Mouse (Mus musculus): ENCODE results near the gene Tnks1bp1. TPM values are rescaled to one million over a fixed set of nuclear protein-coding genes. Genes with fewer than 3 reads are reported as not detected.

Tnks1bp1 gene
- polyA plus RNA-seq, 1 experiment = 8.0 TPM

GRCm38 (mm10) chr2:85030989-85031388 lies 16.8 kb upstream of the Tnks1bp1 start:
- no peak overlapping the region for H3K4me3 ChIP-seq (replicated peaks; ENCODE audit: control insufficient read depth, low read depth, low read length)
- H3K4me1 ChIP-seq (ENCODE audit: control insufficient read depth, insufficient read depth, low read length) = peaks cover 15% of the 10 kb centered on the region
- TF ChIP-seq POLR2A (IDR thresholded peaks at IDR 0.05; ENCODE audit: borderline replicate concordance, control insufficient read depth, low read depth, low read length) (no peak), CTCF (IDR thresholded peaks at IDR 0.05; ENCODE audit: control insufficient read depth, insufficient read depth, low read length) (no peak)
- no peak overlapping the region for H3K27ac ChIP-seq (ENCODE audit: control insufficient read depth, insufficient read depth, low read depth, low read length, poor library complexity)
- WGBS = 16% methylated on average over 6 of the region's 6 CpGs

GRCm38 (mm10) chr2:85033121-85033520 lies 14.7 kb upstream of the Tnks1bp1 start:
- H3K4me3 ChIP-seq (replicated peaks; ENCODE audit: control insufficient read depth, low read depth, low read length) = no peak overlapping the region
- WGBS = 71% methylated on average over 2 of the region's 2 CpGs
- TF ChIP-seq POLR2A (IDR thresholded peaks at IDR 0.05; ENCODE audit: borderline replicate concordance, control insufficient read depth, low read depth, low read length) (no peak), CTCF (IDR thresholded peaks at IDR 0.05; ENCODE audit: control insufficient read depth, insufficient read depth, low read length) (no peak)
- peaks cover 7% of the 10 kb centered on the region for H3K4me1 ChIP-seq (ENCODE audit: control insufficient read depth, insufficient read depth, low read length)
- no peak overlapping the region for H3K27ac ChIP-seq (ENCODE audit: control insufficient read depth, insufficient read depth, low read depth, low read length, poor library complexity)

GRCm38 (mm10) chr2:85034169-85034568 lies 13.7 kb upstream of the Tnks1bp1 start:
- H3K4me1 ChIP-seq (ENCODE audit: control insufficient read depth, insufficient read depth, low read length) = peaks cover 7% of the 10 kb centered on the region
- TF ChIP-seq CTCF (IDR thresholded peaks at IDR 0.05; ENCODE audit: control insufficient read depth, insufficient read depth, low read length) (no peak), POLR2A (IDR thresholded peaks at IDR 0.05; ENCODE audit: borderline replicate concordance, control insufficient read depth, low read depth, low read length) (no peak)
- no peak overlapping the region; the same call in 1 of the 2 replicates for H3K27ac ChIP-seq (ENCODE audit: control insufficient read depth, insufficient read depth, low read depth, low read length, poor library complexity)
- 1% methylated on average over 7 of the region's 7 CpGs for WGBS
- H3K4me3 ChIP-seq (replicated peaks; ENCODE audit: control insufficient read depth, low read depth, low read length) = no peak overlapping the region

- WGBS = 6% methylated on average over 11 of the region's 11 CpGs
- Histone ChIP-seq H3K4me3 (replicated peaks; ENCODE audit: control insufficient read depth, low read depth, low read length) (peak overlapping the region; percentile 95), H3K27ac (ENCODE audit: control insufficient read depth, insufficient read depth, low read depth, low read length, poor library complexity) (no peak overlapping the region), H3K4me1 (ENCODE audit: control insufficient read depth, insufficient read depth, low read length) (peaks cover 2% of the 10 kb centered on the region; the same call in 1 of the 2 replicates)
- TF ChIP-seq CTCF (IDR thresholded peaks at IDR 0.05; ENCODE audit: control insufficient read depth, insufficient read depth, low read length) (no peak), POLR2A (IDR thresholded peaks at IDR 0.05; ENCODE audit: borderline replicate concordance, control insufficient read depth, low read depth, low read length) (no peak)
These were observed 11.2 kb upstream of the Tnks1bp1 start for GRCm38 (mm10) chr2:85036507-85037046.

GRCm38 (mm10) chr2:85037047-85038026 lies 10.5 kb upstream of the Tnks1bp1 start, which contains the start of the genes Ssrp1 and P2rx3:
TSS of gene Ssrp1 (plus strand) at chr2:85037234.
TSS of gene P2rx3 (minus strand) at chr2:85037462.
- Histone ChIP-seq H3K27ac (ENCODE audit: control insufficient read depth, insufficient read depth, low read depth, low read length, poor library complexity) (peak within 1 kb of the TSS; percentile 74), H3K4me3 (replicated peaks; ENCODE audit: control insufficient read depth, low read depth, low read length) (peak within 1 kb of the TSS; percentile 95), H3K4me1 (ENCODE audit: control insufficient read depth, insufficient read depth, low read length) (peaks cover 2% of the 10 kb centered on the region; the same call in 1 of the 2 replicates)
- TF ChIP-seq POLR2A (IDR thresholded peaks at IDR 0.05; ENCODE audit: borderline replicate concordance, control insufficient read depth, low read depth, low read length) (peak; percentile 76), CTCF (IDR thresholded peaks at IDR 0.05; ENCODE audit: control insufficient read depth, insufficient read depth, low read length) (peak; percentile 6; the same call in 1 of the 2 replicates)
- WGBS = under 1% methylated on average over 64 of the region's 66 CpGs

- TF ChIP-seq CTCF (IDR thresholded peaks at IDR 0.05; ENCODE audit: control insufficient read depth, insufficient read depth, low read length) (no peak), POLR2A (IDR thresholded peaks at IDR 0.05; ENCODE audit: borderline replicate concordance, control insufficient read depth, low read depth, low read length) (no peak)
- 75% methylated on average over 13 of the region's 13 CpGs for WGBS
- Histone ChIP-seq H3K27ac (ENCODE audit: control insufficient read depth, insufficient read depth, low read depth, low read length, poor library complexity) (no peak overlapping the region), H3K4me3 (replicated peaks; ENCODE audit: control insufficient read depth, low read depth, low read length) (peak overlapping the region; percentile 38), H3K4me1 (ENCODE audit: control insufficient read depth, insufficient read depth, low read length) (peaks cover 2% of the 10 kb centered on the region; the same call in 1 of the 2 replicates)
These were observed 9.5 kb upstream of the Tnks1bp1 start for GRCm38 (mm10) chr2:85038336-85038735.

GRCm38 (mm10) chr2:85043623-85044022 lies 4.2 kb upstream of the Tnks1bp1 start:
- WGBS = 88% methylated on average over 7 of the region's 7 CpGs
- Histone ChIP-seq H3K4me3 (replicated peaks; ENCODE audit: control insufficient read depth, low read depth, low read length) (no peak overlapping the region), H3K4me1 (ENCODE audit: control insufficient read depth, insufficient read depth, low read length) (no peaks in the 10 kb centered on the region; the same call in 1 of the 2 replicates), H3K27ac (ENCODE audit: control insufficient read depth, insufficient read depth, low read depth, low read length, poor library complexity) (peak overlapping the region; percentile 57)
- TF ChIP-seq POLR2A (IDR thresholded peaks at IDR 0.05; ENCODE audit: borderline replicate concordance, control insufficient read depth, low read depth, low read length) (no peak), CTCF (IDR thresholded peaks at IDR 0.05; ENCODE audit: control insufficient read depth, insufficient read depth, low read length) (no peak)

GRCm38 (mm10) chr2:85046222-85046621 lies 1.6 kb upstream of the Tnks1bp1 start:
- H3K4me1 ChIP-seq (ENCODE audit: control insufficient read depth, insufficient read depth, low read length) = no peaks in the 10 kb centered on the region; the same call in 1 of the 2 replicates
- 93% methylated on average over 8 of the region's 8 CpGs for WGBS
- H3K4me3 ChIP-seq (replicated peaks; ENCODE audit: control insufficient read depth, low read depth, low read length) = no peak overlapping the region
- no peak for TF ChIP-seq CTCF (IDR thresholded peaks at IDR 0.05; ENCODE audit: control insufficient read depth, insufficient read depth, low read length)
- TF ChIP-seq POLR2A (IDR thresholded peaks at IDR 0.05; ENCODE audit: borderline replicate concordance, control insufficient read depth, low read depth, low read length) = no peak
- H3K27ac ChIP-seq (ENCODE audit: control insufficient read depth, insufficient read depth, low read depth, low read length, poor library complexity) = no peak overlapping the region
